Mouse (Mus musculus): ENCODE measurements at regions not wholly inside any gene's neighbourhood (a gene's known extent, or its start where the extent isn't known, plus 50 kb on each side); places are given as distances from the start of the nearest gene placed in this dataset. TPM values are rescaled to one million over a fixed set of nuclear protein-coding genes. Genes with fewer than 3 reads are reported as not detected.

- Histone ChIP-seq H3K36me3 (no peaks in the 10 kb centered on the region), H3K9ac (no peak overlapping the region), H3K4me1 (no peaks in the 10 kb centered on the region), H3K27me3 (peaks cover 38% of the 10 kb centered on the region), H3K4me3 (no peak overlapping the region), H3K27ac (no peak overlapping the region), H3K4me2 (replicated peaks) (no peak overlapping the region; the same call in 1 of the 2 replicates), H3K9me3 (no peaks in the 10 kb centered on the region)
- WGBS: 7% methylated on average over 6 of the region's 6 CpGs
- no peak for ATAC-seq (ENCODE audit: low FRiP score, low read depth)
Observed at GRCm38 (mm10) chr3:35482296-35482695, 271.6 kb upstream of the Atp11b start.

GRCm38 (mm10) chr3:35482759-35483158 lies 271.1 kb upstream of the Atp11b start:
- Histone ChIP-seq H3K9ac (no peak overlapping the region), H3K9me3 (no peaks in the 10 kb centered on the region), H3K4me3 (no peak overlapping the region), H3K36me3 (no peaks in the 10 kb centered on the region), H3K27ac (no peak overlapping the region), H3K4me1 (no peaks in the 10 kb centered on the region), H3K4me2 (replicated peaks) (no peak overlapping the region), H3K27me3 (peaks cover 38% of the 10 kb centered on the region)
- ATAC-seq (ENCODE audit: low FRiP score, low read depth): no peak
- 82% methylated on average over 10 of the region's 10 CpGs for WGBS

GRCm38 (mm10) chr3:35496027-35496824 lies 257.7 kb upstream of the Atp11b start:
- H3K4me2 ChIP-seq (replicated peaks): no peak overlapping the region
- no peak for ATAC-seq (ENCODE audit: low FRiP score, low read depth)
- WGBS: 83% methylated on average over 9 of the region's 9 CpGs
- no peak overlapping the region for H3K9ac ChIP-seq
- H3K4me3 ChIP-seq: no peak overlapping the region
- no peaks in the 10 kb centered on the region for H3K4me1 ChIP-seq
- H3K27ac ChIP-seq: no peak overlapping the region
- no peaks in the 10 kb centered on the region for H3K27me3 ChIP-seq
- H3K36me3 ChIP-seq: no peaks in the 10 kb centered on the region
- no peaks in the 10 kb centered on the region for H3K9me3 ChIP-seq

- H3K27me3 ChIP-seq: no peaks in the 10 kb centered on the region
- no peaks in the 10 kb centered on the region for H3K9me3 ChIP-seq
- H3K4me2 ChIP-seq (replicated peaks): no peak overlapping the region
- H3K9ac ChIP-seq: no peak overlapping the region
- no peak overlapping the region for H3K4me3 ChIP-seq
- WGBS: 71% methylated on average over 1 of the region's 1 CpGs
- H3K36me3 ChIP-seq: no peaks in the 10 kb centered on the region
- no peaks in the 10 kb centered on the region for H3K4me1 ChIP-seq
- no peak for ATAC-seq (ENCODE audit: low FRiP score, low read depth)
- no peak overlapping the region for H3K27ac ChIP-seq
Observed at GRCm38 (mm10) chr3:35510314-35510713, 243.6 kb upstream of the Atp11b start.

- WGBS: 94% methylated on average over 4 of the region's 4 CpGs
- Histone ChIP-seq H3K27me3 (no peaks in the 10 kb centered on the region), H3K9me3 (no peaks in the 10 kb centered on the region), H3K4me1 (no peaks in the 10 kb centered on the region), H3K27ac (no peak overlapping the region), H3K4me2 (replicated peaks) (no peak overlapping the region), H3K36me3 (no peaks in the 10 kb centered on the region), H3K9ac (no peak overlapping the region), H3K4me3 (no peak overlapping the region)
- ATAC-seq (ENCODE audit: low FRiP score, low read depth): no peak
Observed at GRCm38 (mm10) chr3:35516517-35516916, 237.4 kb upstream of the Atp11b start.

GRCm38 (mm10) chr3:35520131-35520530 lies 233.8 kb upstream of the Atp11b start:
- no peaks in the 10 kb centered on the region for H3K36me3 ChIP-seq
- no peaks in the 10 kb centered on the region for H3K9me3 ChIP-seq
- no peak overlapping the region for H3K27ac ChIP-seq
- 82% methylated on average over 3 of the region's 3 CpGs for WGBS
- ATAC-seq (ENCODE audit: low FRiP score, low read depth): no peak
- H3K4me2 ChIP-seq (replicated peaks): no peak overlapping the region
- no peaks in the 10 kb centered on the region for H3K4me1 ChIP-seq
- H3K4me3 ChIP-seq: no peak overlapping the region
- no peak overlapping the region for H3K9ac ChIP-seq
- no peaks in the 10 kb centered on the region for H3K27me3 ChIP-seq

GRCm38 (mm10) chr3:35547696-35548095 lies 206.2 kb upstream of the Atp11b start:
- H3K4me3 ChIP-seq: no peak overlapping the region
- no peaks in the 10 kb centered on the region for H3K9me3 ChIP-seq
- H3K27ac ChIP-seq: no peak overlapping the region
- no peaks in the 10 kb centered on the region for H3K36me3 ChIP-seq
- no peak for ATAC-seq (ENCODE audit: low FRiP score, low read depth)
- no peaks in the 10 kb centered on the region for H3K4me1 ChIP-seq
- H3K9ac ChIP-seq: no peak overlapping the region
- H3K4me2 ChIP-seq (replicated peaks): no peak overlapping the region
- H3K27me3 ChIP-seq: no peaks in the 10 kb centered on the region

- no peaks in the 10 kb centered on the region for H3K36me3 ChIP-seq
- H3K4me2 ChIP-seq (replicated peaks): no peak overlapping the region
- no peak overlapping the region for H3K27ac ChIP-seq
- no peak overlapping the region for H3K4me3 ChIP-seq
- ATAC-seq (ENCODE audit: low FRiP score, low read depth): no peak
- H3K9me3 ChIP-seq: no peaks in the 10 kb centered on the region
- no peaks in the 10 kb centered on the region for H3K27me3 ChIP-seq
- H3K4me1 ChIP-seq: no peaks in the 10 kb centered on the region
- 91% methylated on average over 9 of the region's 9 CpGs for WGBS
- no peak overlapping the region for H3K9ac ChIP-seq
Observed at GRCm38 (mm10) chr3:35551791-35552190, 202.1 kb upstream of the Atp11b start.

GRCm38 (mm10) chr3:35560425-35560824 lies 193.5 kb upstream of the Atp11b start:
- Histone ChIP-seq H3K4me2 (replicated peaks) (no peak overlapping the region), H3K4me3 (no peak overlapping the region), H3K36me3 (no peaks in the 10 kb centered on the region), H3K9me3 (no peaks in the 10 kb centered on the region), H3K9ac (no peak overlapping the region), H3K27me3 (no peaks in the 10 kb centered on the region), H3K27ac (no peak overlapping the region), H3K4me1 (no peaks in the 10 kb centered on the region)
- ATAC-seq (ENCODE audit: low FRiP score, low read depth): no peak
- WGBS: 81% methylated on average over 10 of the region's 10 CpGs

GRCm38 (mm10) chr3:35574402-35574801 lies 179.5 kb upstream of the Atp11b start:
- H3K4me1 ChIP-seq: no peaks in the 10 kb centered on the region
- no peak overlapping the region for H3K9ac ChIP-seq
- H3K4me3 ChIP-seq: no peak overlapping the region
- no peaks in the 10 kb centered on the region for H3K27me3 ChIP-seq
- H3K9me3 ChIP-seq: no peaks in the 10 kb centered on the region
- WGBS: 14% methylated on average over 10 of the region's 10 CpGs
- H3K36me3 ChIP-seq: no peaks in the 10 kb centered on the region
- ATAC-seq (ENCODE audit: low FRiP score, low read depth): no peak
- no peak overlapping the region for H3K4me2 ChIP-seq (replicated peaks)
- H3K27ac ChIP-seq: no peak overlapping the region

Small RNA genes lying in the stretch of these regions (microRNA-seq; reads per million reads assigned to microRNA genes)
- gene Gm25442: not detected
